Comparison of ENCODE assay signal across 8 mouse cellular contexts in genomic region chr1:152019196-152019595, GRCm38 (mm10).
DNase-seq lines count a peak whose midpoint lies in the region; ATAC-seq and TF ChIP-seq lines count a peak whose summit lies in the region.

No protein-coding gene starts in this region.

- intact Hi-C loops in heart, postnatal 14 days (cut with DNase I) = loop anchor here (5.0 kb wide), 1 partner anchor 68 kb away; no protein-coding TSS in a partner anchor
- intact Hi-C loops in gastrocnemius, adult 2 months (cut with DNase I) = no loop called here

- WGBS in midbrain, postnatal 0 days = 67% methylated on average over 5 of the region's 5 CpGs
- 69% methylated on average over 5 of the region's 5 CpGs for WGBS in midbrain, embryonic 16.5 days
- 10% methylated on average over 5 of the region's 5 CpGs for WGBS in liver, embryonic 13.5 days (ENCODE audit: insufficient replicate concordance)
- 10% methylated on average over 5 of the region's 5 CpGs for WGBS in stomach, embryonic 15.5 days

- H3K4me1 ChIP-seq in midbrain, postnatal 0 days (ENCODE audit: insufficient read depth, low read length) = no peaks in the 10 kb centered on the region
- no peaks in the 10 kb centered on the region for H3K4me1 ChIP-seq in midbrain, embryonic 16.5 days (ENCODE audit: control insufficient read depth, insufficient read depth, low read length)
- H3K4me1 ChIP-seq in liver, embryonic 13.5 days (replicated peaks) = peaks cover 13% of the 10 kb centered on the region
- H3K4me1 ChIP-seq in stomach, embryonic 15.5 days = peaks cover 4% of the 10 kb centered on the region; the same call in 1 of the 2 replicates

- H3K27me3 ChIP-seq in midbrain, postnatal 0 days (ENCODE audit: insufficient read depth, low read length) = no peaks in the 10 kb centered on the region
- H3K27me3 ChIP-seq in midbrain, embryonic 16.5 days (ENCODE audit: control insufficient read depth, insufficient read depth, low read depth, low read length) = no peaks in the 10 kb centered on the region
- H3K27me3 ChIP-seq in liver, embryonic 13.5 days = no peaks in the 10 kb centered on the region
- no peaks in the 10 kb centered on the region for H3K27me3 ChIP-seq in stomach, embryonic 15.5 days (replicated peaks)

- H3K27ac ChIP-seq in midbrain, postnatal 0 days (ENCODE audit: low read depth, low read length) = no peak overlapping the region
- H3K27ac ChIP-seq in midbrain, embryonic 16.5 days (ENCODE audit: low read length) = no peak overlapping the region
- no peak overlapping the region for H3K27ac ChIP-seq in liver, embryonic 13.5 days
- no peak overlapping the region; the same call in 1 of the 2 replicates for H3K27ac ChIP-seq in stomach, embryonic 15.5 days
- no peak overlapping the region for H3K27ac ChIP-seq in gastrocnemius, adult 2 months

- 0 out of 2 replicates have a peak, but pooled peaks have one; percentile 8 for TF ChIP-seq CTCF in midbrain, postnatal 0 days (IDR thresholded peaks at IDR 0.05)
- TF ChIP-seq CTCF in gastrocnemius, adult 2 months (IDR thresholded peaks at IDR 0.05) = no peak

- ATAC-seq in midbrain, postnatal 0 days (ENCODE audit: low FRiP score) = no peak
- no peak for ATAC-seq in midbrain, embryonic 16.5 days
- no peak for ATAC-seq in liver, embryonic 13.5 days (ENCODE audit: low read depth)
- ATAC-seq in stomach, embryonic 15.5 days (ENCODE audit: insufficient read depth, low FRiP score, low read depth) = peak; percentile 35; the same call in 1 of the 2 replicates

- H3K4me3 ChIP-seq in midbrain, postnatal 0 days (ENCODE audit: low read depth, low read length) = no peak overlapping the region
- no peak overlapping the region for H3K4me3 ChIP-seq in midbrain, embryonic 16.5 days (ENCODE audit: low read depth, low read length)
- H3K4me3 ChIP-seq in liver, embryonic 13.5 days (replicated peaks) = no peak overlapping the region
- H3K4me3 ChIP-seq in stomach, embryonic 15.5 days (replicated peaks) = no peak overlapping the region
- H3K4me3 ChIP-seq in gastrocnemius, adult 2 months = no peak overlapping the region

- no peak overlapping the region for H3K4me2 ChIP-seq in midbrain, postnatal 0 days (ENCODE audit: low read depth, low read length, poor library complexity, severe bottlenecking)
- H3K4me2 ChIP-seq in midbrain, embryonic 16.5 days (ENCODE audit: low read length) = no peak overlapping the region
- no peak overlapping the region for H3K4me2 ChIP-seq in liver, embryonic 13.5 days
- no peak overlapping the region for H3K4me2 ChIP-seq in stomach, embryonic 15.5 days

- H3K9me3 ChIP-seq in midbrain, postnatal 0 days (ENCODE audit: low read length) = no peaks in the 10 kb centered on the region
- H3K9me3 ChIP-seq in midbrain, embryonic 16.5 days (replicated peaks; ENCODE audit: control insufficient read depth, low read length, poor library complexity, severe bottlenecking) = no peaks in the 10 kb centered on the region
- no peaks in the 10 kb centered on the region for H3K9me3 ChIP-seq in liver, embryonic 13.5 days (replicated peaks)
- H3K9me3 ChIP-seq in stomach, embryonic 15.5 days = no peaks in the 10 kb centered on the region

- peak; percentile 28 for DNase-seq in midbrain, postnatal 0 days (ENCODE audit: low spot score)
- DNase-seq in heart, postnatal 14 days = peak; percentile 18 to 29
- peak; percentile 6 for DNase-seq in liver, embryonic 13.5 days
- no peak for DNase-seq in cerebellum, adult 11-12 months
- no peak for DNase-seq in ovary, postnatal 36 days (ENCODE audit: low spot score)
- DNase-seq in gastrocnemius, adult 2 months = no peak

- no peak overlapping the region for H3K9ac ChIP-seq in midbrain, postnatal 0 days (replicated peaks; ENCODE audit: low read length, poor library complexity, severe bottlenecking)
- no peak overlapping the region for H3K9ac ChIP-seq in midbrain, embryonic 16.5 days (ENCODE audit: low read depth, low read length)
- H3K9ac ChIP-seq in liver, embryonic 13.5 days = no peak overlapping the region
- H3K9ac ChIP-seq in stomach, embryonic 15.5 days = no peak overlapping the region

- no peaks in the 10 kb centered on the region for H3K36me3 ChIP-seq in midbrain, postnatal 0 days (ENCODE audit: insufficient read depth, low read length)
- no peaks in the 10 kb centered on the region for H3K36me3 ChIP-seq in midbrain, embryonic 16.5 days (ENCODE audit: control insufficient read depth, insufficient read depth, low read length)
- H3K36me3 ChIP-seq in liver, embryonic 13.5 days = no peaks in the 10 kb centered on the region
- no peaks in the 10 kb centered on the region for H3K36me3 ChIP-seq in stomach, embryonic 15.5 days

Comparison
In these comparisons a context has a peak if more than half of its experiments do, and no peak if none do; other contexts are left out.
1. DNase-seq: peak in midbrain, postnatal 0 days (single experiment), heart, postnatal 14 days (2 of 2) and liver, embryonic 13.5 days (single experiment); none in cerebellum, adult 11-12 months (single experiment), ovary, postnatal 36 days (single experiment) and gastrocnemius, adult 2 months (single experiment).